Mouse (Mus musculus): ENCODE results near the gene Mgll.

Mgll gene

DNA sequence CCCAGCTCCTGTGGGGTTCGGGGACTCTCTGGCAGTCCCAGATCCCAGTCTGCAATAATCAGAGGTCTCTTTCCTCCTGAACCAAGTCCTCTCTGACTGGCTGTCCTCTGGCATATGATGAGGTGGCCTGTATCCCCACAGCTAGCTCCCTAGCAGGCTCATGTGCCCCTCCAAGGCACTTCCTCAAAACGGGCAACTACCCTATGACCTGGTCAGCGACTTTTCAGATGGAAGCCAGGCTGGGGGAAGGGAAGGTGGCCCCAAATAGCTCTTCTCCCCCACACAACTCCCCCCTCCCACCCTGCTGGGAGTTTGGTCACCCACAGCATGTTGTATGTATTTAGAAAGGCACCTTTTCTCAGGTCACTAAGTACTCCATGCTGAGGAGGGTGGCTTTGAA lies 101.9 kb downstream of the Mgll start:
- no peak for DNase-seq (ENCODE audit: extremely low read depth, insufficient read length, low spot score)

DNA sequence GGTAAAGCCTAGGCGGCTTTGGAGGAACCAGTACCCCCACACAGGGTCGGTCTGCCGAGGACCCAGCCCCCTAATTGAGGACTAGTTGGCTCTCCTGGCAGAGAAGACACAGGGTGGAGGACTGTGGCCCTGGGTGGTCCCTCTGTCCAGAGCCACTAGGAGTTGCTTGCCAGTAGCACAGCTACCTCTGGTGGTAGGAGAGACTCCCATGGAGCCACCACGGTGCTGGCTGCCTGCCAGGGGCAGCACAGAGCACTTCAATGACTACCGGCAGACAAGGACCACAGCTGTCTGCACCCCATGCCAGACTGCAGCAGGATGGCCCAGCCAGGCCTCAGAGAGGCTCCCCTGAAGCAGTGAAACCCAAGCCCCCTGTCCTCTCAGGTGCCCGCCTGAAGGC lies 102.3 kb downstream of the Mgll start:
- DNase-seq (ENCODE audit: extremely low read depth, insufficient read length, low spot score) = no peak

DNA sequence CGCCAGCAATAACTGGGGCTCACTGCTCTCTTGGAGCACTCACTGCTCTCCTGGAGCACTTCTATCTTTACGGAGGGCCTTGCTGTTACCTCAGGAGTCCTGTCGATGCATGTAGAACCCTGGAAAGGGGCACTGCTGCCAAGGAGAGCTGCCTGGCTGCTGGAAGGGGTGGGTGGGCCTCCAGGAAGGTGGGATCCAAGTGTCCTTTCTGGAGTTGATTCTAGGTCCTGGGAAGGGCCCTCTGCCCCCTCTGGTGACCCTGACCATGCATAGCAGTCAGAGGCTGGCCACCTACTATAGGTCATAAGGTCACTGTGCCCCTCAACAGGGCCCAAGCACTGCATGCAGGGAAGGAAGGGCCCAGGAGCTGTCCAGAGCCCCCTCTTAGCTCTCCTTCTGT lies 102.8 kb downstream of the Mgll start:
- no peak for DNase-seq (ENCODE audit: extremely low read depth, insufficient read length, low spot score)

DNA sequence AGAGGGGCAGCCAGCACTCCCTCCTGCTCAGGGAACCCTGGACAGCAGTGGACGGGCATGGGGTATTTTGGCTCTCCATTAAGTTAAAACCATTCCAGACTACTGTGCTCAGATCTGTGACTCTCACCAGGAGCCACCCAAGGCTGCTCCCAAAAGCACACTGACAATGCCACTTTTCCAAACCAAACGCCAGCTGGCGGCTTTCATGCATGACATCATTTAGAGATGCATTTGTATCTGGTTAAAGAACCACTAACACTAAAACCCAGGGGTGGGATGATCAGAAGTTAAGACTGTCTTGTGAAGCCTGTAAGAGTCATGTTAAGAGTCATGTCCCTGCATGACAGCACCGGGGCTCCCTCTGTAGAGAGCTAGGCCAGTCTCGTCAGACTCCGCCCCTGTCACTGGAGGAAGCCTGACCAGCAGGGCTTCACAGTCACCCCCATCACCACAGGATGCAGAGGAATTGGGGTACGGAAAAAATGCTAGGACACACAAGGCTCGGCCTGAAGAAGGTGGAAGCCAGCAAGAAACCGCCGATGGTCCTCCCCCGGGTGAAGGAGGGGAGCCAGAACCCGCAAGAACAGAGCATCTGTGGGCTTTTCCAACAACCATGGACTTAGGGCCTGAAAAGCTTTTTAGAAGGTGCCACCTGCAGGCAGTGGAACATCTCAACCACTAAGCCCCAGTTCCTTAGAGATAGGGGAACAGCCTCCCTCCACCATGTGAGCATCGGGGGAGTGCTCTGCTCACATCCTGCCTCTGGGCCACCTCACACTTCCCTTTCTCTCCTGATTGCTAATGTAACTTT lies 103.4 kb downstream of the Mgll start:
- no peak for DNase-seq (ENCODE audit: extremely low read depth, insufficient read length, low spot score)

DNA sequence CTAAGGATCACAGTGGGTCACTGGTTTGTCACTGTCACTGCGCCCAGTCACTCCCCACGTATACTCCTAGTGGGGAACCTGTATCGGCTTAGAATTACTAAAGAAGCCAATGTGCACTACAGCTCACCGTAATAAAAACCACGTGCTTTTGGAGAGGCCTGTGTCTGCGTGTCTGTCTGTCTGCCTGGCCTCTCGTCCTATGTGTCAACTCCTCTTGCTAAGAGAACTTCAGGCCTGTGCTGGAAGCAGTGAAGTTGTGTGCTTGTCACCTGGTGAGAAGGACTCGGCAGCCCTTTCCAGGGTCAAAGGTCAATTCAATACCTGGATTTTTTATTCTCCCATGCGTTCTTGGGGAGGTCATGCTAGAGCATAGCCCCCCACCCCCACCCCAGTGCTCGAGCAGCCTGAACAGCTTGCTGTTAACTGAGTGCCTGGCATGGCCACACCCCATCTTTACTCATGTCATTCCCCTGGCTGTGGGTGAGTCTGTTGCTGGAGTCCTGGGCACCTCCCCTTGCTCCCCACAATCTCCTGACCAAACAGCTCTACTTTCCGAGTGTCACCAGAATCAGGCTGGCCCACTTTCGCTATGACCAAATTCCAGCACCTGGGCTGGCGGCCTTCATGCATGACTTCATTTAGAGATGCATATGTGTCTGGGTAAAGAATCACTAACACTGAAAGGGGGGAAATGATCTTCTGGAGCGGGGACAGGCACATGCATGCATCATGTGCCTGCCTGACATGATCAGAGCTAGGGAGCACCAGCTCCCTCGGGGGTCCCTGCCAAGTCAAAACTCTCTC lies 104.2 kb downstream of the Mgll start:
- no peak for DNase-seq (ENCODE audit: extremely low read depth, insufficient read length, low spot score)

DNA sequence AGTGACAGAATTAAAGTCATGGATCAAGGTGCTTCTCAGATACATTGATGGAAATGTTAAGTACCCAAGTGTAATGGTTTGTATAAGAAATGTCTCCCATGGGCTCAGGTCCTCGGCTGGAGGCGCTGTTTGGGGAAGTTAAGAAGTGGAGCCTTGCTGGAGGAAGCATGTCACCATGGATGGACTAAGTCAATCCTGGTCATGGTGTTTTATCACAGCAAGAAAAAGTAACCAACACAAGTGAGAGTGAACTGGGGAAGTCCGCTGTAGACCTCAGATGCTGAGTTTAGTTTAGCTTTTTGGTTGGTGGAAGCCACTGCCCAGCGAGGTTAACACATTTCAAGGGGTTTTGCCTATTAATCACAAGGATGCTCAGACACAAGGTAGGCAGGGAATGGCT lies 105.4 kb downstream of the Mgll start:
- DNase-seq (ENCODE audit: extremely low read depth, insufficient read length, low spot score) = no peak

DNA sequence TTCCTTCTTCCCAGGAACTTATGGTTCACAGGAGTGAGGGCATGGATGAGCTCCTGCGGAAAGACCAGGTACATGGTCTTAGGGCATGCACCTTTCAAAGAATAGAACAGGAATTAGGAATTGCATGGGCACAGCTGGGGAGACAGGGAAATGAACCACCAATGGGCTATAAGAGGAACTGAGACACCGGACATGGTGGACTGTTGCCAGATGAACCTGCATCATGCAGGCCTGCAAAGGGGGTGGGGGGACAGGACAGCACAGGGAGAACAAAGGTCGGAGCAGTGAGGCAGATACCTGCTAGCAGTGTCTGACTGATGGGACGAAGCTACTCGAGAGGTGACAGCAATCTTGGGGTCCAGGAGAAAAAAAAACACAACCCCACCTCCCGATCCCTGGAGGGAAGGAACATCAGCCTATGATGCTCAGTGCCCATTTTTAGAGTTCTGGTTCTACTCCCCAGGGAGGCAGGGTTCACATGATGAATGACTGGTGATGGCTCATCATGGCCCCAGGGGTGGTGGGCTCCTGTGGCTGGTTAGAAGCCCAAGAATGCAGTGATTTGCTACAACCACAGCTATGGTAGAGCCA lies 106.0 kb downstream of the Mgll start:
- DNase-seq (ENCODE audit: extremely low read depth, insufficient read length, low spot score) = no peak

DNA sequence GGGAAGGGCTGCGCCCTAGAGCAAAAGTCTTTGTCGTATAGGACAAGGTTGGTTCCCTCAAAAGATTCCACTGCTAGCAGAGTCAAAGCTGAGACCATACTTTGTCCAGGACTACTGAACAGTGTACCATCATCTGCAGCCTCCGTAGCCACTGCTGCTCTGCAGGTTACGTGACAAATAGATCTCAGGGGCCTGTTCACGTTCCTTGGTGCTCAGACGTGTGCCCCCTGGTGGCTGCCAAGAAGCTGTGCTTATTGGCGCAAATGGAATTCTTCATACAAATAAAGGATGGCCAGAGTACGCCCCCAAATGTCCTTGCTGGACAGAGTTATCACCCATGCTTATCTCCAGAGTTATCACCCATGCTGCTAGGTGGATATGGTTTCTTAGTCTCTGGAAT lies 107.2 kb downstream of the Mgll start:
- DNase-seq (ENCODE audit: extremely low read depth, insufficient read length, low spot score) = no peak

DNA sequence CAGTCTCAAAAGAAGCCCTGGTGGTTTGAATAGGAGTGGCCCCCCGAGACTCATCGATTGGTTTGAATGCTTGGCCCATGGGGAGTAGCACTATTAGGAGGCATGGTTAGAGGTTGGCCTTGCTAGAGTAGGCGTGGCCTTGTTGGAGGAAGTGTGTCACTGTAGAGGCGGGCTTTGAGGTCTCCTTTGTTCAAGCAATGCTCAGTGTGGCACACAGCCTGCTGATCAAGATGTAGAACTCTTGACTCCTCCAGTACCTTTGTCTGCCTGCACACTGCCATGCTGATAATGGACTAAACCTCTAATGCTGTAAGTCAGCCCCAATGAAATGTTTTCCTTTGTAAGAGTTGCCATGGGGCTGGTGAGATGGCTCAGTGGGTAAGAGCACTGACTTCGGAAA lies 108.5 kb downstream of the Mgll start:
- no peak for DNase-seq (ENCODE audit: extremely low read depth, insufficient read length, low spot score)

DNA sequence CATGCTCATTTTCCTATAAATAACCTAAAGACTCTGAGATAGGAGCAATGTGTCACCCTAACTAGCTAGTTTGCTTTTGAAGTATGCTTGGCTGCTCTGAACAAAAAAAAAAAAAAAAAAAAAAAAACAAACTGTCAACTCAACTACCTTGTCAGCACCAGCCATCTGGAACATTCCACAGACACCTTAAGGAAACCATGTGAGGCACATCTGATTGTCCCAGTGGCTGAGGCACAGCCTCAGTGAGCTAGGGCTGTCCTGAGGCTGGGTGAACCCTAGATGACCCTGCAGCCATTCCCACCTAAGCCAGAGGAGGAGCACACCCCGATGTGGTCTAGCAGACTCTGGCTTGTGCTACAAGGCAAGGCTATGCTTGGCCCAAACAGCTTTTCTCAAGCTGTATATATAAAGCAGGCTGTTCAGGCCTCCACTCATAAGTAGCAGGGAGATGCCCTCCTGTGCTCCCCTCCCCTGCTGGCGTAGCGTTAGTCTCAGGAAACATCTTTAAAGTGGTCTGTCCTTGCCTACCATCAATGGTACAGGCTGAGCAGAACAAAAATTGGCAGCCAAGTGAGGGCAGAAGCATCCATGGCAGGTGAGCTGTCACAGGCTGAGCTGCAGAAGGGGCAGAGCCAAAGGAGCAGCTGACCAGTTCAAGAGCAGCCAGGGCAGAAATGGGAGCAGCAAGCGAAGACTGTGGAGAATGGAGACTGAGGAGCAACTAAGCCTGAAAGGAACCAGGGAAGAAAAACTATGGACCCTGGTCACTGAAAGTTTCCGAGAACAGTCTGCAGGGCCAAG lies 109.3 kb downstream of the Mgll start:
- DNase-seq (ENCODE audit: extremely low read depth, insufficient read length, low spot score) = no peak

DNA sequence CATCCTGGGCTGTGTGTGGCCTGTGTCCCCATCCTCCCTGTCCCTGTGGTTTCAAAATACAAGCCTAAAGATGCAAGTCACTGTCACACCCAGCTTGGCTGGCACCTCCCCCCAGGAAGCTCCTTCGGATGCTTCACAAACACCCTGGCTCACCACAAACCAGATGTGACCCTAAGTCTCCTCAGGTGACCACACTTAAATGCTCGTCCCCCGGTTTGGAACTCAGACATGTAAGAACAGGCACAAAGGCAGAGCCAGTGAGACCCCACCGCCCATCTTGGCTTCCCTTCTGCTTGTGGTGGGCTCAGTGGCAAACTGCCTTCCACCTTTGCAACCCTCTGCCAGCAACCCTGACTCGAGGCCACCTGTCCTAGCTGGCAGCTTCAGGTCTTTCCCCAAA lies 110.8 kb downstream of the Mgll start:
- no peak for DNase-seq (ENCODE audit: extremely low read depth, insufficient read length, low spot score)

DNA sequence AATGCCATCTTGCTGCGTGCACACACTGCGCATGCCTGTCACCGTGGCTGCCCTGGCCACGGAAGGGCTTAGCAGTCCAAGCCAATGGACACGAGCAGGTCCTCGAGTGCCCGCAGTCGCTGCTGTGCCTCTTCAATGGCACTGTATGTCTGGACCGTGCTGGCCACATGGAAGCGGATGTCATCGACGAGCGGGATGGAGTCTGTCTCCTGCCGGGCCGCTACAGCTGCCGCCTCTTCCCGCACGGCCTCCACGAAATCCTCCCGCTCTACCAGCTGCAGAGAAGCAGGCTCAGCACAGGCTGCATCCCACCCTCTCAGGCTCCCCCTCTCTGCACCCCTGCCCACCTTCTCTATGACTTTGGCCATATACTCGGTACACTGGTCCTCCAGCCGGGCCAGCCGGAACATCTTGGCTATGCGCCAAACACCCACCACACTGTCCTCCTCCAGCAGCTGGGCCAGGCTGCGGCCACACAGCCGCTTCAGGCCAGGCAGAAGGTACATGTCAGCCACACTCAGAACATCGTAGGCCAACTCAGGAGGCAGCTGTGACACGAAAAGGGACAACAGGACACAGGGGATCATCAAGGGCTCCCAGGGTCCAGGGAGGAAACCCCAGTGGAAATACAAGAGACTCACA lies 112.1 kb downstream of the Mgll start:
- no peak for DNase-seq (ENCODE audit: extremely low read depth, insufficient read length, low spot score)

DNA sequence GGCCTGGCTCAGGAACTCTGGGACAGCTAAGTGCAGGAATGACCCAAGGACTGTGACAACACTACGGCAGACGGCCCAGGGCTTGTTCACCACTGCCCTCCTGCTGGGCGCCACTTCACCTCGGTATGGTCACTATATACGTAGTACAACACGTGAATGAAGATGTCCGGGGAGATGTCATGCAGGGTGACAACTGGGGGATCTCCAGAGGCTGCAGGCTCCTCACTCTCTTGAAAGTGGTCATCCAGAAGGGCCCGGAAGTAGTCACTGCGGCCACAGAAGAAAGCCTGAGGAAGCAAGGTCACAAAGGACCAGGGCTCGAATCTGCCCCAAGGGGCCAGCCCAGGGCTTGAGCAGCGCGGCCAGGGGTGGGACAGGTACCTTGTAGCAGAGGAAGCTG lies 113.8 kb downstream of the Mgll start:
- no peak for DNase-seq (ENCODE audit: extremely low read depth, insufficient read length, low spot score)

DNA sequence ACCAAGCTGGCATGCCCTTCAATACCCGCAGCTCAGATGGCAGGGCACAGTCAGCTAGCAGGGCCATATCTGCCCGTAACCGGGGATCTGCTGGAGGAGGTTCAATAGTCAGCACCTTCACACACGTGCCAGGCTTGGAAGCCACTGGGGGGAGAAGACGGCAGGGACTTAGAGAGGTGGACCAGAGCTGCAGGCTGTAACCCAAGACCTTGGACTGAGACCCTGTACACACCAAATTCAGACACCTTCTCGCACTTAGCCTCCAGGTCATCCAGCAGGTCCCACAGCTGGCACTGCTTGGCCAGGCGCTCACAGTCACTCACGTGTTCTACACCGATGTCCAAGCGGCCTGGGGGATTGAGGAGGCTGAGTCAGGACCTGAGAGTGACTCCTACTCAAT lies 114.4 kb downstream of the Mgll start:
- no peak for DNase-seq (ENCODE audit: extremely low read depth, insufficient read length, low spot score)

DNA sequence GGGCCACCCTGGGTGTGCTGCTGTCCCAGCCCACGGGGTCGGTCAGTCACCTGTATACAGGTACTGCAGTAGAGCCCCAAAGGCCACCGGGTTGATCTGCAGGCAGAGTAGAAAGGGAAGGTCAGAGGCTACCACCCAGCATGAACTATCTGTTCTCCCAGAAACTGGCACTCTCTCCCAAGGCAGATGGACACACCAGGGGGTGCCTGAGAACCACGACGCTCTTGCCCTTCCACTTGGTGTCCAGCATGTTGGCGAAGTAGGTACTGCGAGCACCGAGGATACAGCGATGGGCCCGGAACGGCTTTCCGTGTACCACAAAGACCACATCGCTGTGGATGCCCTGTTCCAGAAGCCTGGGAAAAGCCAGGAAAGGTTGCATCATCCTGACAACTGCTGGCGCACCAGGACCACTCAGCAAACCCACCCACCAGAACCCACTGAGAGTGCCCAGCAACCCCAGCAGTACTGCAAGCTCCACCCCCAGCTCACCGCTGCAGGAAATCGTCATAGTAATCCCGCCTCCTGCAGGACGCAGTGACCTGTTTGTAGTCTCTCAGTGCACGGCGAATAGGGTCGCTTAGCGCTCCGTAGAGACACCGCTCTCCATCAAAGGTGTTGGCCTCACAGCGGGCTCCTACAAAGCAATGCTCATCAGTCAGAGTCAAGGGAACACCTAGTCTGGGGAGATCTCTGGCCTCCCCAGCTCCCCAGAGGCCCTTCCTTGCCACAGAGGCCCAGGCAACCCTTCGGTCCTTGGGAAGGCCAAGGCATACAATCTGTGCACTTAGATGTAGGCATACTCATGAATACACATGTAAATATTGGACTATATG lies 115.1 kb downstream of the Mgll start:
- no peak for DNase-seq (ENCODE audit: extremely low read depth, insufficient read length, low spot score)

DNA sequence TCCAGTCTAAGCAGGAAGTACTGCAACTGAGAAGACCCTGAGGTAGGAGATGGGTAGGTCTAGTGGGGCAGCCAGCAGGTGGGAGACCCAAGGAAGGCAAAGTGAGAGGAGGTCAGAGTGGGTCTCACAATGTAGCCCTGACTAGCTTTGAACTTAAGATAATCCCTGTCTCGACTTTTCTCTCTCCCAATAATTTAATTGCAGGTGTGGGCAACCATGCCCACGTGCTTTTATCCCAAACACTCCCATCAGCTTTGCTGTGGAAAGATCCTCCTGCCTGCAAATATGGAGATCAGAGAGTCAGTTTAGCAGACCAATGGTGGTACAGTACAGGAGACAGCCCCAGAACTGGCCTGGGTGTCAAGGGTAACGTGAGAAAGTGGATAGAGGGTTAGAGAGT lies 116.0 kb downstream of the Mgll start:
- no peak for DNase-seq (ENCODE audit: extremely low read depth, insufficient read length, low spot score)

DNA sequence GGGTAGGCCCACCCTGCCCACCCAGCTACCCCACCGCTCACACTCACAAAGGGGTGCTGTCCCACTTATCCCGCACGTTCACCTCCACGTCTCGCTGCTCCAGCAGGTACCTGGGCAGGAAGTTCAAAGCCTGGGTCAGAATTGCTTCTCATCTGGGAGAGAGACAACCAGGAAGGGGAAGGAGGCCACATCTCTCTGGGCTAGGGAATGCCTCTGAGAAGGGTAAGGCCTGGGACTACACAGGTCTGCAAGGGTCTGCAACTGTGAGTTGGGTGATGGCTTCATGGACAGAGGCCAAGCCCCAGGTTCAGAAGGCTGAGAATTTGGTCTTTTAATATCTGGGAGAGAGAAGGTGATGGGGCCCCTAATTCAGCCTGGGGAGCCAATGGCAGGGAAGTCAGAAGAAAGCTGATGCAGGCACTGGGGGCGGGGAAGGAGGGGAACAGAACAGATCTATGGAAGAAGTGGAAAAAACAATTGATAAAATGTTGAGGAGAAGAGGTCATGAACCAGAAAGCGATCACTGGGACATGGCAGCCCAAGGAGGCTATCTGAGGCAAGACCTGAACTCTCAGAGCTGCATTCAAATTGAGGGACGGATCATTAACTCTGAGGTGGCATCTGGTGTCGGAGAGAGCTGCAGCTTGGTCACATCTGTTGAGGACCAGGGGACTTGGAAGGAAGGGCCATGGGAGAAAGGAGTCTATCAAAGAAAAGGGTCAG lies 116.7 kb downstream of the Mgll start:
- no peak for DNase-seq (ENCODE audit: extremely low read depth, insufficient read length, low spot score)

DNA sequence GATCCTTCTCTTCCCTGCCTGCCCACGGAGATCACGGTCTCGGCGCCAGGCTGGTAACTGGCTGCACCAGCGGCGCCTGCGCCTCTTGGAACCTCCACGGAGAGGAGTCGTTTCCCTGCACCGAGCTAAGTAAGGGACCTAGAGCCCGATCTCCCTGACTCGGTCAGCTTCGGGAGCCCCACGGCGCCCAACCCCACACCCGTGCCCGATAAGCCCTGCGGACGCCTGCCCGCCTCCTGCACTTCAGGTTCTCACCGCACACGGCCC lies 117.2 kb downstream of the Mgll start:
- DNase-seq (ENCODE audit: extremely low read depth, insufficient read length, low spot score) = no peak
